Comparison of ENCODE assay signal across 8 mouse cellular contexts in genomic region chr10:40301181-40302075, GRCm38 (mm10). TPM values are rescaled to one million over a fixed set of nuclear protein-coding genes. Genes with fewer than 3 reads are reported as not detected.
DNase-seq lines count a peak whose midpoint lies in the region; ATAC-seq lines count a peak whose summit lies in the region.
"Not testable (repeated sequence)": the region's sequence is repeated elsewhere in the genome, so short reads cannot be mapped to it uniquely, and the experiment has no call there.

No protein-coding gene starts in this region.

- H3K36me3 ChIP-seq in intestine, embryonic 15.5 days; limb, embryonic 11.5 days (ENCODE audit: control insufficient read depth, insufficient read depth, low read length): not testable (repeated sequence)
- H3K36me3 ChIP-seq in midbrain, embryonic 10.5 days = peaks cover 32% of the 10 kb centered on the region

- not testable (repeated sequence) for H3K9me3 ChIP-seq in intestine, embryonic 15.5 days; limb, embryonic 11.5 days (ENCODE audit: control insufficient read depth, low read length); midbrain, embryonic 10.5 days (replicated peaks)

- WGBS in intestine, embryonic 15.5 days = under 1% methylated on average over 80 of the region's 91 CpGs
- under 1% methylated on average over 63 of the region's 91 CpGs for WGBS in limb, embryonic 11.5 days
- under 1% methylated on average over 80 of the region's 91 CpGs for WGBS in midbrain, embryonic 10.5 days

- not testable (repeated sequence) for H3K27me3 ChIP-seq in intestine, embryonic 15.5 days (replicated peaks); limb, embryonic 11.5 days (ENCODE audit: control insufficient read depth, insufficient read depth, low read length); midbrain, embryonic 10.5 days (ENCODE audit: low read depth, poor library complexity, severe bottlenecking)

- peak overlapping the region; percentile 98 for H3K4me3 ChIP-seq in intestine, embryonic 15.5 days (replicated peaks)
- peak overlapping the region; percentile 88 for H3K4me3 ChIP-seq in limb, embryonic 11.5 days (ENCODE audit: low read depth, low read length)
- peak overlapping the region; percentile 98 for H3K4me3 ChIP-seq in midbrain, embryonic 10.5 days

- 0 out of 2 replicates have a peak, but pooled peaks have one; percentile 4 for ATAC-seq in granulocyte monocyte progenitor cell, adult 5-6 weeks (replicated peaks; ENCODE audit: poor library complexity, severe bottlenecking)
- ATAC-seq in intestine, embryonic 15.5 days = peak; percentile 51
- ATAC-seq in limb, embryonic 11.5 days (ENCODE audit: insufficient number of reproducible peaks, low FRiP score, low TSS enrichment, low read depth) = peak; percentile 45

- peaks cover 16% of the 10 kb centered on the region for H3K4me1 ChIP-seq in intestine, embryonic 15.5 days (replicated peaks)
- not testable (repeated sequence) for H3K4me1 ChIP-seq in limb, embryonic 11.5 days (ENCODE audit: control insufficient read depth, insufficient read depth, low read length)
- peaks cover 38% of the 10 kb centered on the region for H3K4me1 ChIP-seq in midbrain, embryonic 10.5 days

- peak overlapping the region; percentile 68 for H3K4me2 ChIP-seq in intestine, embryonic 15.5 days (replicated peaks)
- peak overlapping the region; percentile 69 for H3K4me2 ChIP-seq in limb, embryonic 11.5 days (ENCODE audit: low read depth, severe bottlenecking)

- peak overlapping the region; percentile 95 for H3K27ac ChIP-seq in intestine, embryonic 15.5 days
- peak overlapping the region; percentile 84 for H3K27ac ChIP-seq in limb, embryonic 11.5 days (replicated peaks; ENCODE audit: low read depth, low read length)
- peak overlapping the region; percentile 98 for H3K27ac ChIP-seq in midbrain, embryonic 10.5 days (replicated peaks)

- H3K9ac ChIP-seq in intestine, embryonic 15.5 days = peak overlapping the region; percentile 99
- peak overlapping the region; percentile 94 for H3K9ac ChIP-seq in limb, embryonic 11.5 days (ENCODE audit: low read length)

- peak; percentile 75 for DNase-seq in adrenal gland, adult 2 months
- DNase-seq in embryo, embryonic 11 days = peak; percentile 69
- DNase-seq in limb, embryonic 11.5 days (ENCODE audit: low spot score) = peak; percentile 69
- peak; percentile 70 for DNase-seq in midbrain, embryonic 10.5 days (ENCODE audit: low spot score)
- peak; percentile 65 for DNase-seq in right cerebral cortex, postnatal 25 days
- peak; percentile 41 for DNase-seq in urinary bladder, postnatal 14 days (ENCODE audit: low spot score)

RNA-seq across cellular contexts. Expression of gene Amd1, which starts 0.6 kb away (rescaled TPM):
- total RNA-seq in adrenal gland, adult 2 months (2021) = 10 to 100 TPM; 39.5 to 47.5 TPM
- polyA plus RNA-seq in adrenal gland, adult 2 months (2012; rRNA removed) = 1.8 and 2.0 TPM in 2 replicates
- 143 and 148 TPM in 2 replicates for total RNA-seq in granulocyte monocyte progenitor cell, adult 5-6 weeks (2014; fragmentation: Nextera tagmentation)
- 169 and 203 TPM in 2 replicates for total RNA-seq in granulocyte monocyte progenitor cell, adult 5-6 weeks (2017)
- polyA plus RNA-seq in intestine, embryonic 15.5 days (2015; fragmentation: Nextera tagmentation; extraction: Ambion mirVana) = 55.7 and 60.4 TPM in 2 replicates
- polyA plus RNA-seq in limb, embryonic 11.5 days (2014; fragmentation: Nextera tagmentation; extraction: Ambion mirVana) = 109 and 110 TPM in 2 replicates
- polyA plus RNA-seq in midbrain, embryonic 10.5 days (2016; fragmentation: Nextera tagmentation; extraction: Ambion mirVana) = 73.2 and 85.1 TPM in 2 replicates

RNA-seq across cellular contexts. Expression of gene Cdk19, which starts 37.9 kb away (rescaled TPM):
- 10 to 100 TPM in 1 of 2 experiments, 1 to 10 TPM in 1; 8.7 to 12.7 TPM for total RNA-seq in adrenal gland, adult 2 months (2021)
- 5.2 and 5.8 TPM in 2 replicates for polyA plus RNA-seq in adrenal gland, adult 2 months (2012; rRNA removed)
- 32.8 and 36.0 TPM in 2 replicates for total RNA-seq in granulocyte monocyte progenitor cell, adult 5-6 weeks (2014; fragmentation: Nextera tagmentation)
- total RNA-seq in granulocyte monocyte progenitor cell, adult 5-6 weeks (2017) = 47.3 and 51.7 TPM in 2 replicates
- 5.9 and 6.3 TPM in 2 replicates for polyA plus RNA-seq in intestine, embryonic 15.5 days (2015; fragmentation: Nextera tagmentation; extraction: Ambion mirVana)
- 11.4 and 11.5 TPM in 2 replicates for polyA plus RNA-seq in limb, embryonic 11.5 days (2014; fragmentation: Nextera tagmentation; extraction: Ambion mirVana)
- polyA plus RNA-seq in midbrain, embryonic 10.5 days (2016; fragmentation: Nextera tagmentation; extraction: Ambion mirVana) = 4.1 and 6.3 TPM in 2 replicates

RNA-seq across cellular contexts. Expression of gene Gtf3c6, which starts 43.5 kb away (rescaled TPM):
- total RNA-seq in adrenal gland, adult 2 months (2021) = 10 to 100 TPM; 39.4 to 46.8 TPM
- polyA plus RNA-seq in adrenal gland, adult 2 months (2012; rRNA removed) = 3.6 and 4.0 TPM in 2 replicates
- total RNA-seq in granulocyte monocyte progenitor cell, adult 5-6 weeks (2014; fragmentation: Nextera tagmentation) = 79.4 and 107 TPM in 2 replicates
- 199 and 236 TPM in 2 replicates for total RNA-seq in granulocyte monocyte progenitor cell, adult 5-6 weeks (2017)
- 80.8 and 88.9 TPM in 2 replicates for polyA plus RNA-seq in intestine, embryonic 15.5 days (2015; fragmentation: Nextera tagmentation; extraction: Ambion mirVana)
- 184 TPM in 2 replicates for polyA plus RNA-seq in limb, embryonic 11.5 days (2014; fragmentation: Nextera tagmentation; extraction: Ambion mirVana)
- polyA plus RNA-seq in midbrain, embryonic 10.5 days (2016; fragmentation: Nextera tagmentation; extraction: Ambion mirVana) = 127 and 140 TPM in 2 replicates

RNA-seq across cellular contexts. Expression of gene Rpf2, which starts 54.6 kb away (rescaled TPM):
- total RNA-seq in adrenal gland, adult 2 months (2021) = 10 to 100 TPM; 23.2 to 27.7 TPM
- polyA plus RNA-seq in adrenal gland, adult 2 months (2012; rRNA removed) = 0.61 and 0.97 TPM in 2 replicates
- total RNA-seq in granulocyte monocyte progenitor cell, adult 5-6 weeks (2014; fragmentation: Nextera tagmentation) = 56.0 and 71.4 TPM in 2 replicates
- 166 and 248 TPM in 2 replicates for total RNA-seq in granulocyte monocyte progenitor cell, adult 5-6 weeks (2017)
- polyA plus RNA-seq in intestine, embryonic 15.5 days (2015; fragmentation: Nextera tagmentation; extraction: Ambion mirVana) = 65.4 and 74.7 TPM in 2 replicates
- 74.8 and 76.4 TPM in 2 replicates for polyA plus RNA-seq in limb, embryonic 11.5 days (2014; fragmentation: Nextera tagmentation; extraction: Ambion mirVana)
- 83.5 and 91.9 TPM in 2 replicates for polyA plus RNA-seq in midbrain, embryonic 10.5 days (2016; fragmentation: Nextera tagmentation; extraction: Ambion mirVana)

Comparison
In these comparisons a context has a peak if more than half of its experiments do, and no peak if none do; other contexts are left out.
1. Peak in every context shown above with its lines: DNase-seq, ATAC-seq, H3K4me3 ChIP-seq and H3K27ac ChIP-seq.
2. RNA of gene Amd1, which starts 0.6 kb away (polyA plus RNA-seq): 109 to 110 TPM in limb, embryonic 11.5 days, 73.2 to 85.1 TPM in midbrain, embryonic 10.5 days and 55.7 to 60.4 TPM in intestine, embryonic 15.5 days; 1.8 to 2.0 TPM in adrenal gland, adult 2 months; every median in the first group is over 10 times any median in the second.
3. RNA of gene Gtf3c6, which starts 43.5 kb away (polyA plus RNA-seq): 184 TPM in limb, embryonic 11.5 days, 127 to 140 TPM in midbrain, embryonic 10.5 days and 80.8 to 88.9 TPM in intestine, embryonic 15.5 days; 3.6 to 4.0 TPM in adrenal gland, adult 2 months; every median in the first group is over 10 times any median in the second.